Mouse (Mus musculus) testis, postnatal 10 days (tissue): ENCODE measurements around the gene Zfp64.

Source experiments
- DNase-seq: peaks from one replicate; pipeline ENCODE4 v3.0.0; 2021; ENCODE audit warnings: low spot score

Gene Zfp64

DNA sequence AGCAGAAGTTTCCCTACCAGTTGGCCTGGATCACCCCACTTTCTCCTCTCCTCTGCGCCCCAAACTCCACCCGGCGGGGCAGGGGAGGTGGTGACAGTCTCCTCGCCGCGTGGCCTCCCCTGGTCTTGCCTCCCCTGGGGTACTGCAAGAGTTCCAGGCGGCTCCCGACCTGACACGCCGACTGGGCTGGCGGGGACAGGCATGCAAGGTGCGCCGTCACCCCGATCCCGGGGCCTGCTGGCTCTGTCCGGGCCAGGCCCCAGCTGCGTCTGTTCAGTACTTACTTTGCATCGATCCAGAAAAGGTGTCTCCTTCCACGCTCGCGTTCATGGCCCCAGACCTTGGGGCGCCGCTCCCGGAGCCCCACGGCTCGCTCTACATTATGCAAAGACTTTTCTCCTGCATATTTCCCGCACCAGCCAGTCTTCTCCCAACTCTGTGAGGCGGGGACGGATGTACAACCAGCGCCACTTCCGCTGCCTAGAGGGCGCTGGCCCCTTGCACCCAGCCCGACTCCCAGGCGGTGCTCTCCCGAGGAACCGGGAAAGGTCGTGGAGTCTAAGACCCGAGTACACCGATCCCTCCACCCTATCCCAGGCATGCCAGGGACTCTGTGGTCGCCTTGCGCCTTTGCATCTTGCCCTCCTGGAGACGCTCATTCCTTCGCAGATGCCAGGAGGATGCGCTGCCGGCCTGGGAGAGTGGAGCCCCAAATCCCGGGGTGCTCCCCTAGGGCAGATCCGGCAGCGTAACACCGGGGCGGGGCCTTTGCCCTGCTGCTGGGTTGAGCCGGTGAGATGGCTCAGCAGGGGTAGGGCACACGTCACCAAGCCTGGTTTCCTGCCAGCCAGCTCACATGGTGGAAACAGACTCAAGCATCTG, at the start of gene Zfp64:
TSS of gene Zfp64 (minus strand) at position 753 of the 882 bp plus-strand sequence.
- DNase-seq, result peak; percentile 83

DNA sequence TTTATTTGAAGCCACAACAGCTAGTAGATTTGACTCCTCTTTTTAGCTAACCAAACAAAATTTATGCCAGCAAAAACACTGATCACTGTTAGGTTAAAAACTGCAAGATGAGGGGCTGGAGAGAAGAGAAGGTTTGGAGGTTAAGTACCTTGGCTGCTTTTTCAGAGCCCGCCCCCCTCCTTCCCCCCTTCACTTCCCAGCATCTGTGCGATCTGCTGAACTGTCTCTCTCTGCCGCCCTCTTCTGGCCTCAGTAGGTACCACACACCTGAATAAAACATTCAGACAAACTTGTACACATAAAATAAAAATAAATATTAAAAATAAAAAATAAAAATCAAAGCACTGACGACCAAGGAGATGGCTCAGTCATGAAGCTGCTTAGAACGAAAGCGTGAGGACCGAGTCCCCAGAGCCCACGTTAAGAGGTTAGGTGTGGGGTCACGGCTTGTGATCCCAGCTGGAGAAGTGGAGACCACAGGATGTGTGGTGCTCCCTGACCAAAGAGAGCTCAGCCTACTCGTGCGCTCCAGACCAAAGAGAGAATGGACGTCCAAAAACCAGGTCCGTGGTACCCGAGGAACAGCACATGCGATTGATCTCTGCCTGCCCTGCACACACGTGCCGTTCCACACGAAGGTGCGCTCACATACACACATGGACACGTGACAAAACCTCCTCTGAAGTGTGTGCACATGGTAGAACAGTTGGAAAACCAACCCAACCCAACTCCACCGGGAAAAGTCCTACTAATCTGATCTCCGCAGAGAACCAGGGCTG, 37.4 kb upstream of the Zfp64 start:
- DNase-seq, result peak; percentile 72

DNA sequence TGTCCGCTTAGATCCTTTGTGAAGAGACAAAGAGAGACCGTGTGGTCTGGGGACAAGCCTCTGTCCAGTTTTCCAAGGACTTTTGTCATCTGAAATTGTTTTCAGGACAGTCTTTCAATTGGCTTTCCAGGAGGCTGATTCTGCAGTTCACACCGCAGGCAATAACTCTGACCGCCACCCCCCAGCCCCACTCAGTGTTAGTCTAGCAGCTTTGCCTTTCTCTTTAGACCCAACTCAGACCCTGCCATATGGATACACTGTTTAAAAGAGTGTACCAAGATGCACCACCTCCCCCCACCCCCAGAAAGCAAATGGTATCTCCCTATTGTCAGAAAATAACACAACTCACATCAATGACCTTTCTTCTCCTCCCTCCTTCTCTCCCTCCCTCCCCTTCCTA, 35.6 kb upstream of the Zfp64 start:
- no peak for DNase-seq

DNA sequence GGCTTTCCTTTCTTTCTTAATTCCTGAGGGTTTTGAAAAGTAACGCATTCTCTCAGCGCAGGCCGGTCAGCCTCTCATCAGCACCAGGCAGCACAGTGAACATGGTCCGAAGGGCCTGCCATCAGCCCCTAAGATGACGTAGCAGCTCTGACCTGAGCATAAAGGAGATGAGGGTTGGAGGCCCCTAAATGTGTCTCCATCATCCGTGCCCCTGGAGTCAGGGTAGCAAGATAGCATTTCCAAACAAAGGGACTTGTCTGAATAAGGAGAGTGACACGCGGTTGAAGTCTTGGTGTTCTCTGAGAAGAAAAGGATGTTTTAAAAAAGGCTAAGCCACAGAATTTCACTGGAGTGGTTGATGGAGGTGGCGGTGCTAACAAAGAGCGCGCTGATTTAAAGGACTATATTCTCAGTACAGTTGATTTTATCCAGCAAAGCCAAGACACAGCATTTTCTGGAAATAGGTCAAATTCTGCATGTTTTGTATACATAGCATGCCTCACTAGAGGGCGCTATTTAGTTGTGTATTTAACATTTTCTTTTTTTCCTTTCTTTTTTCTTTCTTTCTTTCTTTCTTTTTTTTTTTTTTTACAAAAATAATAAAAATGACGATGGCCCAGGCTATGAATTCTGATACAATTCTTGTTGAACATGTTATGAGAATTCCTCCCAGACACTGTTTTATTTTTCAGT, 34.8 kb upstream of the Zfp64 start:
- DNase-seq, result no peak

DNA sequence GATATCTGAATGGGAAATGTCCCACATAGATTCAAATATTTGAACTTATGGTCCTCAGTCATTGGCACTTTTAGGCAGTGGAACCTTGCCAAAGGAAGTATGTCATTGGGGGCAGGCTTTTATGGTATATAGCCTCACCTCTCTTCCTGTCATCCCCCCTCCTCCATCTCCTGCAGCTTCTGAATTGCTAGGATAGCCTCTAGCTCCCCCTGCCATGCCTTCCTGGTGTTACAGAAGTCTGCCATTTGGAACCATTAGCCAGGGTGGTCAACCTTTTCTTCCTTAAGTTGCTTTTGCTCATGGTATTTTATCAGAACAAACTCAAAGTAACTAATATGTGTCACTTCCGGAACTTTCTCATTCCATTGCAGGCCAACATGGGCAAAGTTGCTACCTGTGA, 32.7 kb upstream of the Zfp64 start:
- DNase-seq, result no peak

DNA sequence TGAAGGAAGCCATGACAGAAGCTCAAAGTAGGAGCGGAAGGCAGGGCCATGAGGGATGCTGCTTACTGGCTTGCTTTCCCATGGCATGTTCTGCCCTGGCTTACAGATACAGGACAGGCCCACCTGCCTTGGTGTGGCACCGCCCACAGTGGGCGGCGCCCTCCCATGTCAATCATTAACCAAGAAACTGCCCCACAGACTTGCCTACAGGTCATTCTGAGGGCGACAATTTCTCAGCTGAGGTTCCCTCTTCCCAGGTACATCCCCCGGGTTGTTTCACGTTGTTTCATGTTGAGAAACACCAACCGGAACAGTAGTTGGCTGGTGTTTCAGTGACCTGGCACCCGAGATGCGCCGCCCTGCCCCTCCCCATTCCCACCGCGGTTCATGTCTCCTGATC, 32.0 kb upstream of the Zfp64 start:
- DNase-seq, result no peak

DNA sequence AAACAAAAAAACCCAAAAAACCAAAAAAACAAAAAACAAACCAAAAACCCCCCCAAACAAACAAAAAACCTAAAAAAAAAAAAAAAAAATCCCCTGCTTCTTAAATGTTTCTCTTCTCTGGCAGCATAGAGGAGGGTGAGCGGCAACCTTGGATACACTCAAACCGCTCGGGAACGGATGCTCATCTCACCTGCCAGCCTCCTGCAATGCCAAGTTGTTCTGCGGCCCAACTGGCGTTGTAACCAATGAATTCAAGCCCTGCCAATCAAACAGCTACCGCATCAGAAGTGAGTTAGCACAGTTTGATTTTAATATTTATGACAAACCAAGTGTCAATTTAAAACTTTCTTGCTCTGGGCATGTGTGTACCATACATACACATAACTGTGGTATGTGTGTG, 26.6 kb upstream of the Zfp64 start:
- no peak for DNase-seq

DNA sequence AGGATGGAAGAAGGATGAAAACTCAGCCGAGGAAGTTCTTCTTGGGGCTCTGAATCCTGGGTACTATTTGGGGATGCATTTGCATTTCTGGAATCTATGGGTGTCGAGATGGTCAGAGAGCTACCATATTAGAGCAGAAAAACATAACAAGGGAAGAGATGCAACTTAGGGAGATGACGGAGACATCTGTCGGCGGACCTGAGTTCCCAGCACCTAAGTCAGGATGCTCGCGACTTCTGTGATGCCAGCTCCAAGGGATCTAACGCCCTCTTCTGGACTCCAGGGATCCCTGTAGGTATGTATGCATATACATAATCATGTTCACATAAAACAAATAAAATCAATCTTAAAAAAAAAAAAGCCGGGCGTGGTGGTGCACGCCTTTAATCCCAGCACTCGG, 26.1 kb upstream of the Zfp64 start:
- no peak for DNase-seq

DNA sequence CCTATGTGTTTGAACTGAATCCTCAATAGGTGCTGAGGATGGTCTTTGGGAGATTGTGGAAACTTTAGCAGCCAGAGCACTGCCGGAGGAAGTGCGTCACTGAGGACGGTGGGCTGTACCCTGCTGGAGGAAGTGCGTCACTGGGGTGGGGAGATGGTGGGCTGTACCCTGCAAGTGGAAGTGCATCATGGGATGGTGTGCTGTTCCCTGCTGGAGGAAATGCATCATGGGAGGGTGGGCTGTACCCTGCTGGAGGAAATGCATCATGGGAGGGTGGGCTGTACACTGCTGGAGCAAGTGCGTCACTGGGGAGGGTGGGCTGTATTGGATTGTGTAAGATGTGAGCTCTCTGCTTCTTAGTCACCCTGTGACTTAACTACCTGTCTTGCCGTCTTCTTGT, 25.5 kb upstream of the Zfp64 start:
- DNase-seq, result no peak

DNA sequence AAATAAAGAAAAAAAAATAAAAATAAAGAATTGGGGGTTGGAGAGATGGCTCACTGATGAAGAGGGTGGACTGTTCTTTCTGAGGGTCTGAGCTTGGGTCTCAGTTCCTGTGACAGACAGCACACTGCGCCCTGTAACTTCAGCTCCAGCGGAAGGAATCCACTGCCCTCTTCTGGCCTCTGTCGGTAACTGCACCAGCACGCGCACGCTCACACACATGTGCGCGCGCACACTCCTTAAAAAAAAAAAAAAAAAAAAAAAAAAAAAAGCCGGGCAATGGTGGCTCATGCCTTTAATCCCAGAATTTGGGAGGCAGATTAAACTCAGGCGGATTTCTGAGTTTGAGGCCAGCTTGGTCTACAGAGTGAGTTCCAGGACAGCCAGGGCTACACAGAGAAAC, 24.4 kb upstream of the Zfp64 start:
- DNase-seq, result peak; percentile 59

DNA sequence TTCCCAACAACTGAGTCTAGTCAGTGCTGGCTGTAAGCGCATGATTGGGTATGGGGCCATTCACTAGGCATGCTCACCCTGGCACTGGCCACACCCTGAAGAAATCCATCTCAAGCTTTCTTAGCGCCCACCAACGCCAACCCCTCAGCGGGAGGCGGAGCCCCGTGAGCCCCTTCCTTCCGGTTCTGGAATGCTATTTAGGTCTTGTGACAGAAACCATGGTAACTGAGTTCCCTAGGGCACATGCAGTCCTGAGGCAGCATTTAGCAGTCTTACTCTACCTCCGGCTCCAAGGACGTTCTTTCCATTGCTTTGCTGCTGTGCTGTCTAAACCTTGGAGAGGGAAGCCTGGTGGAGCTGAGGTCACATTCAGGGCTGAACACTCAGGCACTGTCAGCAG, 22.6 kb upstream of the Zfp64 start:
- DNase-seq, result no peak

DNA sequence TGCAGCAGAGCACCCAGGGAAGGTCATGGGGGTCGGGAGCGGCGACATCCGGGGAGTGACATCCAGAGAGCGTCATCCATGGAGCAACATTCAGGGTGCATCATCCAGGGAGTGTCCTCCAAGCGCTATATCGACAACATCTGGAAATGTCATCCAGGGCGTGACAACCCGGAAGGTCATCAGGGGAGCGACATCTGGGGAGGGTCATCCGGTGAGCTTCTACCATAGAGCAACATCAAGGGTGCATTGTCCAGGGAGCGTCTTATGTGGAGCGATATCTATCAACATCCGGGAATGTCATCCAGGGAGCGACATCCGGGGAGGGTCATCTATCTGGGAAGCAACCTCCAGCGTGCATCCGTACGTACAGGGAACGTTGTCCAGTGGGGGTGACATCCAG, 14.7 kb upstream of the Zfp64 start:
- no peak for DNase-seq

DNA sequence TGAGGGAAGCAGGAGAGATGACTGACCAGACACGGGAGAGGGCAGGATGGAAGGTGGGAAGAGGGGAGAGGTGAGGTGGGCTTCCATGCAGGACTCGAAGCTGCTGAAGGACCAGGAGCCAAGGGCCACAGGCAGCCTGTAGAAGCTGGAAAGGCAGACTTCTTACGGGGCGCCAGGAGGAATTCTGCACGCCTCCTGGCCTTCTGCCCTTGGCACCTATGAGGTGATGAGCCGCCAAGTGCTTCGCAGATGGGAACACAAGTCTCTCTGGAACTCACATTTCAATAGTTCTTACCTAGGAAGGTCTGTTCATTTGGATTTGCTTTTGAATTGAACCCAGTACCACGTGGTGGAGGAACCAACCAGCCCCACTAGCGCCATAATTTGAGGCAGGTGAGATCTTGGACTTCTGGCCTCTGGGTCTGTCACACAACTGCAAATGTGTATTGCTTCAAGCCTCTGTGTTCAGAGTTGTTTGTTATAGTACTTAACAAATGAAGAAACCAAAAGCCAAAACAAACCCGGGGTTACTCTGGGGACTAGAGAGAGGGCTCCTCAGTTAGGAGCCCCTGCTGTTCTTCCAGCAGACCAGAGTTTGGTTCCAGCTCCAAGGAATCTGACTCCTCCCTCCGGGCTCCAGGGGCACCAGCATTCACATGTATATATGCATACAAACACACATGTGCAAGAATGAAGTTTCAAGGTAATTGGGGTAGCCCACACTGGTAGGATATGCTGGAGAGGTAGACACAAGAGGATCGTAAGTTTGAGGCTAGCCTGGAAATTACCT, 12.9 kb upstream of the Zfp64 start:
- DNase-seq, result no peak

DNA sequence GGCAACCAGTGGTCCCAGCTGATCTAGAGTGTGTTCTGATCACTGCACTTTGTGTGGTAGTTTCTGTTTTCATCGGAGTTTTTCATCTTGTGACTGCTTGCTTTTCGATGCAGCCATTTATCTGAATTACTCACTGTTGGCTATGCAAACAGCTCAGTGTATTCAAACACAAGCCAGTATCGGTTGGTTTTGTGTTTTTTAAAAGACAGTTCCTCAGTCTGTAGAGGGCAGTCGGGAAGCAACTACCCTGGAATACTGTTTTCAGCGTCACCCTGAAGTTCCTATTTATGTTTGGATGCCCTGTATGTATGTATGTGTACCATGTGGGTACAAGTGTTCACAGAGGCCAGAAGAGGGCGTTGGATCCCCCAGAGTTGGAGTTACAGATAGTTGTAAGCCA, 11.1 kb upstream of the Zfp64 start:
- DNase-seq, result no peak

DNA sequence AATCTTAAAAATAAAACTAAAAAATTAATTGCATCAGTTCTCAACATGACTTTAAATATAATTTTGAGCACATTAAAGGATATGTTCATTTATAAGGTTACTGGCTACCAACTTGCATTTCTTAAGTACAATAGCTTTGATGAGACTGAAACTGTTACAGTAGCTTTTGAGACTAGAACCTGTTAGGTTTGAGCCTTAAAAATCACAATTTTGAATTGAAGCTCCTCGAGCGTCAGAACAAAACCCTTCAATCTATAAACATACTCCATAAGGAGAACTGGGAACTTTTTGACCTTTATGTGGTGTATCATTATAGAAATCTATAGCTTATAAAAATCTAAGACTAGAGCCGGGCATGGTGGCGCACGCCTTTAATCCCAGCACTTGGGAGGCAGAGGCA, 9.5 kb upstream of the Zfp64 start:
- DNase-seq, result no peak

DNA sequence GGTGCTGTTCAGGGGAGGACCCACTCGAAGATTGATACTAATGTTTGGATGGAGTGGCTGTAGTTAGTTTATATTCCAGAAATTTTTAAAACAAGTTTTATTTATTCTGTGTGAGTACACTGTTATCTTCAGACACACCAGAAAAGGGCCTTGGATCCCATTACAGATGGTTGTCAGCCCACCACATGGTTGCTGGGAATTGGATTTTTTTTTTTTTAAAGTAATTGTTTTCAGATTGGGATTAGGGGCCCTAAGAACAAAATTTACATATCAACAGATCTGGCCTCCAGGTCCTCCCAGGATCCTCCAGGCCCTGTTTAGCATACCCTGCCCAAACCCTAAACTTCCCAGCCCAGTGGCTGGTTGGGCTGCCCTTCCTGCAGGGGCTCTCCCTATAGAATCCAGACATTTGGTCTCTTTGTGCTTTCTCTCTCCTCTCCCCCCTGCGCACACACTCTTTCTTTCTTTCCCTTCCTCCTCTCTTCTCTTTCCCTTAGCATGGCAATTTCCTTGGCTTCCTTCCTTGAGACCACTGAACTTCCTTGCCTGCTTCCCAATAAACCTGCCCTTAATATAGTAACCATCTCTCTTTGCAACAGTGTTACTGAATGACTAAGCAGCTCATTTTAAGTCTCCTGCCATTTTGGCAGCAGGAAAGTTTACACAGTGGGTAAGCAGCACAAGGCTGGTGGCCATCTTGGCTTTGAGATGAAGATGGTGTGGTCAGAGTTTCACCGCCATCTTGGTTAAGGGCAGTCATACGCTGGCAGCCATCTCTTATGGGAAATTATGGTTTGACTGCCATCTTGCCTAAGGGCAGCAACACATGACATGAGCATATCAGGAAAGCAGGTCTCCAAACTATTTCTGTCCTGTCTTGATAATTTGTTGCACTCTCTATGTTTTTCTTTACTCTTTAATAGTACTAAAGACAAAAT, 6.6 kb upstream of the Zfp64 start:
- DNase-seq, result no peak

DNA sequence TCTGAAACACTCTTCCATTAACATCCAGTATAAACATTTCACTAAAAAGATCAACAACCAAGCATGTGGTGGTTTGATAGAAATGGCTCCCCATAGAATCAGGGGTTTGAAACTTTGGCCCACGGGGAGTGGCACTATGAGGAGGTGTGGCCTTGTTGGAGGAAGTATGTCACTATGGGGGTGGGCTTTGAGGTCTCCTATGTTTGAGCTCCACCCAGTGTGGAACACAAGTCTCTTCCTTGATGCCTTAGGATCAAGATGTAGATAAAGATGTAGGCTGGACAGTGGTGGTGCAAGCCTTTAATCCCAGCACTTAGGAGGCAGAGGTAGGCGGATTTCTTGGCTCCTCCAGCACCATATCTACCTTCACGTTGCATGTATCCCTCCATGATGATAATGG, 5.4 kb upstream of the Zfp64 start:
- DNase-seq, result no peak

DNA sequence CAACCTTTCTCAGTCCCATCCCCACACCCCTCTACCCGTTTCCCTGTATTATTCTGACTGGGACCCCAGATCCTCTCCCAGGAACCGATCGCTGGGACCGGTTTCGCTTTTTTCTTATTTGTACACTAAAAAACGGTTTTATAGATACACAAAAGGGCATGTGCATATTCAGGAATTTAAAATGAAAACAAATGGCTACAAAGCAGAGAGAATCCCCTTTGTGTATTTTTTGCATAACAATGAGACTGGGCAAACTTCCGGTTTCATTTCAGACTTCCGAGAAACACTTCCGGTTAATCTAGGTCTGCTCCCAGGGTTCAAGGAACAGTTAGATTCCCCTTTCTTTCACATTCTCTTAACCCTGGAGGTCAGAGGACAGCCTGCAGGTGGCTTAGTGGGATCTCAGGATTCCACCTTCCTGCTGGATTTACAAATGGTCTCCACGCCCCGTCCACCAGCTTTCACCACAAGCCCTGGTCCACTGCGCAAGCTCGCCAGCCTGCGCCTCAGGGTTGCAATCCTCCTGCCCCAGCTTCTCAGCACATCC, 4.0 kb upstream of the Zfp64 start:
- no peak for DNase-seq

DNA sequence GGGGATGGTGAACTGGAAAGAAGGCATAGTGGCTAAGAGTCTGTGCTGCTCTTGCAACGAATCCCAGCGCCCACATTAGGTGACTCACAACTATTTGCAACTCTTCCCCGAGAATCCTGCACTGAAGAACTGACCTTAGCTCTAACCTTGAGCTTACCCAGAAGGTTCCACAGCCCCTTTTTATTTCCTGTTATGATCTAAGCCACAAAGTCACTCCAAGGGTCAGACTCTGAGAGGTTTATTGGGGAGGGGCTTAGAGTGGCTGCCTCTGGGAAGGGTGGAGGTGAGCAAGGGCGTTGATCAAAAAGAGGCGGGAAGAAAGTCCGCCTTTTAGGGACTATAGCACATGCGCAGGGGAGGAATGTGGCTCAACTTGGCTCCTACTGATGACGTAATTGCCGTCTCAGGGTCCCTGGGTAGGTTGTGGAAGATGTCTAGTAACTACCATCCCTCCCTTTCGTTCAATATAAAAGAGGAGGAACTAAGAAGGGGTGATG, 511 bp upstream of the Zfp64 start:
- DNase-seq, result no peak

DNA sequence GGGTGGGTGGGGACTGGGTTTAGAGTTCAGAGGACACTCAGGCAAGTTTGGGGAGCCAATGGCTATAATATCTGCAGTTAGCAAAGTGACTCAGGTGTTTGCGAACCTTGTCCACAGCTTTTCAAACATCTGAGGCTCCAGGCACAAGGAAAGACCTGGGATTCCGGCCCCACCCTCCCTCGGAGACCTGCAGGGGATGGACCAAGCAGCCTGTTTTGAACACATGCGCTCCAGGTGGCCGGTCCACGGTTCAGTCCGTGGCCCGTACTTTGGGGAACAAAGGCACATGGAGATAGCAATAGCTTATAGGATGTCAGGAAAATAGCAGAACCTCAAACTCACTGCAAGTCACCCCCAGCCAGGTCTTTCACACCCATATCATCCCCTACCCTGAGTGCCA, 1.0 kb downstream of the Zfp64 start:
- no peak for DNase-seq
